Mouse (Mus musculus): ENCODE results near the gene Gm11549.
A peak's percentile ranks its signal among the peaks of the same experiment; 100 is the strongest.

Gm11549 gene

DNA sequence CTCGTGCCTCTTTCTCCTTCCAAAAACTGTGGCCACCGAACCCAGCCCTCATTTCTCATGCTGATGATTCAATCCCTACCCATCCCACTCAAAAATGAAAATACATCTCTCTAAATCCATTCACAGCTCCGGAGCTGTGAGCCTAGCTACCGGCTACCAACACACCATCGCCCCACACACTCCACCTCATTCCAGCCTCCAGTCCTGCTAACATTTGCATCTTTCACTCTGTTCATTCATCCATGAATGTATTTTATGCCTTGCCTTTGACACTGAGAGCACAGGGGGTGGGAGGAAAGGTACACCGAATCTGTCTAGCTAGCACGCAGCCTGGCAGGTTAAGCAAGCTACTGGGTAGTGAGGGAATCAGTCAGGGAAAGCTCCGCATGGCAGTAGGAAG, 42.8 kb downstream of the Gm11549 start:
- peak; percentile 16 for DNase-seq

DNA sequence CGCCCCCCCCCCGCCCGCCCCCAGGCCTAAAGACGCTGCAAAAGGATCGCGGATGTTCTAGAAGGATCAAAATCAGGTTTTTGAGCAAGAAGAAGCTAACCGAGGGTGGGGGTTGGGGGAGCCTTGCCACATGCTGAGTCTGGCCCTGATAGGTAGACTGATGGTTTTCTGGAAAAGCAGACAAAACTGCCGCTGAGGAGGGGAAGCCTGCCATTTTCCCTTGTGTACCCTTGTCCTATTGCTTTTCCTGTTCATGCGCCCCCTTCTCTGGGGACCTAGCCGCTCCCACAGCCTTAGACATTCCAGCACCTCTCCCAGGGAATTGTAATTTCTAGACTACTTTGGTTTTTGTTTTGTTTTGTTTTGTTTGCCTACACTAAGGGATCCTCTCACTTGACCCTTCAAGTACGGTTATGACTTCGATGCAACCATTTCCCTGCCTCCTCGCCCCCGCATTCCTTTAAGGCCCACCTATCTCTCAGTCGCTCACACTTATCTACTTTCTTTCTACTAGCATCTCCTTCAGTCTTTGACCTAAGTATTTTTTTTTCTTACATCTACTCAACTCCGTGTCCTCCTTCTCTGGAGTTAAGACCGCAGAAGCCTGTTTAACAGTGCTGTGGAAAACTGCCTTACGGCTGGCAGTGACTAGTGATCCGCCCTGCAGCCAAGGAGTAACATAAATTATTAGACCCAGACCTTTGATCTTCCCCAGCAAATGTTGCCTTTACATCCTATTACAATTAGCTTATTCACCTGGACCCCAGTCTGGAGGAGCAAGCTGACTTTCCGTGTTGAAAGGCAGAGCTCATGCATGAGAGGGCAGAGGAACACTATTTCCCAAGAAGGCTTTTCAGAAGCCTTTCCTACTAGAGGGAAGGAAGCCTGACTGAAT, 45.1 kb downstream of the Gm11549 start:
- DNase-seq = peak; percentile 26

DNA sequence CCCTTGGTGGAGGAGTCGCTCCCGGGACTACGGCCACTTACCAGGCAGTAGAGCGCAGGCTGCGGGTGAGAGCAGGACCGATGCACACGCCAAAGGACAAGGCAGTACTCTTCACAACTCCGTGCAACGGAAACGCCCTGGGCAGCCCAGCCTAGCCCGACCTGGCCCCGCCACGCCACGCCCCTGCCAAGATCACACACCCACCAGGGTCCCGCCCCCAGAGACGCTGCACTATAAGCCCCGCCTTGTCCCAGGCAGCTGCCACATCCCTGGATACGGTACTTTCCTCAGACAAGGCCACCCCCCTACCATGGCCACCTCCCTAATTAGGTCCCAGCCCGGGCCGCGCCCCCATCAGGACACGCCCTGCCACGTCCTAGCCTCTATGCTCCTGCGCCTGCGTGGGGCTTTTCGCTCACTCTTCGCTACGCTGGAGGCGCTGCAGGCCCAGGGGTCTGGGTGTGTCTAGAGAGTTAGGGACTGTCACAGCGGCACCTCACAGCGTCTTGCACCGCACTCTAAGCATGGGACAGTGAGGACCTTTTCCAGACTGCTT, 46.0 kb downstream of the Gm11549 start, which contains the start of the genes Anxa5 and 1810062G17Rik:
Anxa5 (minus strand) TSS at position 363 of the 556 bp plus-strand sequence.
1810062G17Rik (plus strand) TSS at position 406 of the 556 bp plus-strand sequence.
- peak; percentile 98 for DNase-seq

DNA sequence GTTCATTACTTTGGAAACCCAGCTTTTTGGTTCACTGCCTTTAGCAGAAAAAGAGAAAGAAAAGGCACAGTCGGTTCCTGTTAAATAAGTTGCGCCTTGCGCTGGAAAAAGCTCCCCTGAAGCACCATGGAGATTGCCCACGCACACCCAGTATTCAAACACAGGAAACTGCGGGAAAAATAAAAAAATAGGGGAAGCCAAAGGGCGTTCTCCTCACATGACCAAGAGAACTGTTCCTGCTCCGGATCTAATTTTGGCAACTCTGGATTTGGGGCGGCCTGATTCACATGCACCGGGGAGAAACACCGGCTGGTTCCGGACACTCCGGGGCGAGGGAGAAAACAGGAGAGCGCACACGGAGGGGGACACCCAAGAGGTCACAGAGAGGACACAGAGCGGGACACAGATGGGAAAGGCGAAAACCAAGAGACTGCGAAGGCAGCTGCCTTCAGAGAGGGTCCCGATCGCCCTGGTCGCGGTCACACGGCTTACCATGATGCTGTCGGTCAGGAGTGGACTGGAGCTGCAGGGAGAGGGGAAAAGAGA, 46.6 kb downstream of the Gm11549 start:
- DNase-seq = peak; percentile 58

DNA sequence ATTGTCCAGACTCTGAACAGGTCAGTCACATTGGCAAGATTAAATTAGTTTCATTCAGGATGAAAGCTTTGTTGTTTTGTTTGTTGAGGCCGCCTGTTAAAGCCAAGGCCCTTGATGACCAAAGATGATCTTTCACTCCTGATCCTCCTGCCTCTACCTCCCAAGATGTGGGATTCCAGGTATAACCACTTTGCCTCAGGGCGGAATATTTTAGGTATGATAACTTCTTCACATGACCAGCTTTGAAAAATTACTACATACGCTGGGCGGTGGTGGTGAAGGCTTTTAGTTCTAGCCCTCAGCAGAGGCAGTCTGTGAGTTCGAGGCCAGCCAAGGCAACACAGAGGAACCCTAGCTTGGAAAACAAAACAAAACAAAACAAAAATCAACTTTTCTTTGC, 47.2 kb downstream of the Gm11549 start:
- no peak for DNase-seq

DNA sequence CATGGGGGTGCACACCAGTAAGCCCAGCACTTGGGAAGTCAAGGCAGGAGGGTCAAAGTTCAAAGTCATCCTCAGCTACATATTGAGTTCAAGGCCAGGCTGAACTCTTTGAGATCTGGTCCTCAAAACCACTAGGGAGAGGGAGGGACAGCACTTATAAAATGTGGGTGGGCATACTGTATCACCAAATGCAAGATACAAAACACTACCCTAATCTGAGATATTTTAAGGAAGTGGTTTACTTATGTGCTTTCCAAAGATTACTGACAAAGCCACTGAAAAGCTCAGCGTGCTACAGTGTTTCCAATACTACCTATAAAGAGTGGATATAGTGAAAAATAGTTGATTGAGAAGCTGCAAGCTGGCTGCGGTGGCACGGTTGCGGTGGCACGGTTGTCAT, 48.4 kb downstream of the Gm11549 start:
- no peak for DNase-seq

DNA sequence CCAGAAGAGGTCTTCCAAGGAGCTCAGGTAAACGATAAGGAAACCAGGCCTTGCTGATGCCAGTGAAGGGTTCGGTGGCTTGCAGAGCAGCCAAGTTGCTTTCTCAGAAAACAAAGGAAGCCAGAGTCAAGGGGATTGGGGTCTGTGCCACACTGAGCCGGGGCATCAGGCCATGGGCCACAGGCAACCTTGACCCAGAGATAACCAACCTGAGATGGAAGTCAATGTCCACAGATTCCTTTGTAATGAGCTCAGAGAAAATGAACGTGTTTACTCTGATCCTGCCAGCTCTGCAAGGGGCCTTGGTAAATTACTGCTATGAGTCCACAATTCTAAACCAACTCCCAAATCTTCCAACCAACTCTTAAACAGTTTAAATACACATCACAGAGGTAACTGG, 49.8 kb downstream of the Gm11549 start:
- no peak for DNase-seq

DNA sequence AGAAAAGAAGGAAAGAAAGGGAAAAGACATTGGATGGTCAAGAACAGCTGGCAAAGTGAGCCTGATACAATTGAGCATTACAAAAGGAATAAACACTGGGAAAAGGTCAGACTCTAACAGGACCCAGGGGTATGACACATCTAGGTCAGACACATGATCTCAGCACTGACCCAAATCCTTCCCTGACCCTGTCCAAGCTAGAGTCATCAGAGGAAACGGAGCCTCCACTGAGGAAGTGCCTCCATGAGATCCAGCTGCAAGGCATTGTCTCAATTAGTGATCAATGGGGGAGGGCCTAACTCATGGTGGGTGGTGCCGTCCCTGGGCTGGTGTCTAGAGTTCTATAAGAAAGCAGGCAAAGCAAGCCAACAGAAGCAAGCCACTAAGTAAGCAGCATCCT, 52.7 kb downstream of the Gm11549 start:
- no peak for DNase-seq

DNA sequence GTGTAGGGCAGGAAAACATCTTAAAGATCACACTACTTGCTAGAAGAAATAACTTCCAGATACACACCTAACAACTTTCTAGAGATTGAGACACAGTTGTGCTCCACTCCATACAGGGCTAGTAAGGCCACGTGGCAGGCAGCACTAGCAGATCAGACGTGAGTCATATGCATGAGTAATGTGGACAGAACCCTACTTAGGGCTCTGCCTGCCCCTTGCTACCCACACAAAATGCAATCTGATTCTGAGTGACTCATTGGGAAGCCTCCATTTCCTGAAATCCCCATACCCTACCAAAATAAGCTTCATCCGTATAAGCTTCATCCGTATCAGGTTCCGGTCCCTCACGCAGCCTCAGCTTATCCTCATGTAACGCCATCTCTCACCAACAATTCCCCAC, 54.0 kb downstream of the Gm11549 start:
- no peak for DNase-seq

DNA sequence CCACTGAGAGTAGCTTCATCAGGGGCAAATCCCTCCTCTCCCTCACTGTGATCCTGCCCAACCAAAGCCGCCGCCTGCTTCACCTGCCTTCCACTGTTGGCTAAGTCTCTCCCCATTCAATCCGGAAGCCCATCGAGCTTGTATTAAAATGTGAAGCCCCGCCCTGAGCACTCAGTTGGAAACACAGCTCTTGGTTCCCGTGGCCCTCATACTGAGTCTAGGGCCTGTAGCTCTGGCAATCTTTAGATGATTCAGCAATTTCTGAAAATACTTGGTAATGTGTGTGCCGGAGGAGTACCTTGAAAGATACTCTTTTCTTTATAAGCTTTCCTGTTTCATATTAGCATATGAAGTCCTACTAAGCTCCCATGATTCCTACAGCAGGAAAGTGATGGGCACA, 56.1 kb downstream of the Gm11549 start:
- DNase-seq = no peak

Measured in kidney, adult 11 months (tissue).